Mouse (Mus musculus) kidney, postnatal 10 days (tissue): ENCODE data around the gene Copz1.

ENCODE experiments used
- DNase-seq: peaks from one replicate; pipeline ENCODE4 v3.0.0; 2021; ENCODE audit warnings: mixed read lengths

The Copz1 gene

DNA sequence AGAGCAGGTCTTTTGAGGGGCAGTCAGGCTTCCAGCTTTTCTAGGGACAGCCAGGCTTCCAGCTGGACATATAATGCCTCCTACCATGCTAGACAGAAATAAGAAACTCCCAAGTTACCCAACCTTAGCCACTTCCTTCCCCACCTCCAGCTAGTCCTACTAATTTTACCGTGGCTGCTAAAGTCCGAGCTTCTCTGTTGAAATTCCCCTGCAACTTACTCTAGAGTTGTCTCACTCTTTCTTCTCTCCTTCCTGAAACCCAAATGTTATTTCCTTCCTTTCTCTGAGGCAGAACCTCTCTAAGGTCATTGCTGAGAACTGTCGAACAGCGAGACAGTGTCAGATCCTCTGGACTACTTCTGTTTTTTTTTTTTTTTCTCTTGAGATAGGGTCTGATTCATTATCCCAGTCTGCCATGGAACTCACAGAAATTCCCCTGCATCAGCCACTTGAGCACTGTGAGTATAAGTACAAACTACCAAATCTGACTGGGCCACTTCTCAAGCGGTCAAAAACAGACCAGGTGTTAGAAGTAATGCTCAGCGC is 37.9 kb downstream of the Copz1 start, which contains the start of gene Gpr84:
Gene Gpr84 (minus strand): TSS at position 248 of the 546 bp plus-strand sequence.
- DNase-seq, result no peak

DNA sequence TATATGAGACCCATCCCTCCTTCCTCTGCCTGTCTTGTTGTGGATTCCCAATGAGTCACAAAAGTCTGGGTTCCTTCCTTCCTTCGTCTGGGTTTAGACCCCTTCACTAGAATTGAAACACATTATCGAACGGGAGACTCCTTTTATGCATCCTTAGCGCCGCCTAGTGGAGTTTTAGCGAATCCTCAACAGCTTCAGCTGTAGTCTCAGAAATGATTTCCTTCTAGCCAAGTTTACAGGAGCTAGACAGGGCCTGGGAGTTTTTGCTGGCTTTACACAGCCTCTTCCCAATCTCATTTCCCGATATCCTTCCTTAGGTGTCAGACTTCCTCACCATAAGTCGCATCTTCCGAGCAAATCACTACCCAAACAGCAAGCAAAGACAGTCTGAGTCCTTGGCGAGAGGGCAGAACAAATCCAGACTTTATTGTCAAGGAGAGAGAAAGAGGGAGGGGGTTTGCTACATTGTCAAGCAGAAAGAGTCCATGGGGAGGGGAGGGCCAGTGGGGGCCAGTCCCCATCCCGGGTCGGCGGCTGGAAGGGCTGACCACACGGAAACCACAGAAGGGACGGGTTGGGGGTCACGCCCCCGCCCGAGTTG is 41.1 kb downstream of the Copz1 start:
- DNase-seq, result peak; percentile 71

DNA sequence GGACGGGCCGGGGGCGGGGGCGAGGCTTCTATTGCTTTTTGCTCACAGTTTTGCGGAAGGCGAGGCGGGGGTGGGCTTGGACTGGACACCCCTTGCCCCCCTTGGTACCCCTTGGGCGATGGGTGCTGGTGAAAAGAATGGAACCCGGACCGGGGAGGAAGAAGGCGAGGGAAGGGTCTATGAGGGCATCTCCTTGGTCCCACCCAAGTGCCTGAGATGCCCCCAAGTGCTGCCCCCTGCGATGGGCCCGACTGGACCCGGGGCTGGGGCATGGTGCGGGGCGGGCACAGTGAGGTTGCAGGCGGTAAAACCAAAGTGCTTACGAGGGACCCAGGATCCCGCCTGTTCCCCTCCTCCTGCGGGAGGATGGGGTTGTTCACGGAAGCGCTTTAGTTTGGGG is 41.7 kb downstream of the Copz1 start:
- no peak for DNase-seq

DNA sequence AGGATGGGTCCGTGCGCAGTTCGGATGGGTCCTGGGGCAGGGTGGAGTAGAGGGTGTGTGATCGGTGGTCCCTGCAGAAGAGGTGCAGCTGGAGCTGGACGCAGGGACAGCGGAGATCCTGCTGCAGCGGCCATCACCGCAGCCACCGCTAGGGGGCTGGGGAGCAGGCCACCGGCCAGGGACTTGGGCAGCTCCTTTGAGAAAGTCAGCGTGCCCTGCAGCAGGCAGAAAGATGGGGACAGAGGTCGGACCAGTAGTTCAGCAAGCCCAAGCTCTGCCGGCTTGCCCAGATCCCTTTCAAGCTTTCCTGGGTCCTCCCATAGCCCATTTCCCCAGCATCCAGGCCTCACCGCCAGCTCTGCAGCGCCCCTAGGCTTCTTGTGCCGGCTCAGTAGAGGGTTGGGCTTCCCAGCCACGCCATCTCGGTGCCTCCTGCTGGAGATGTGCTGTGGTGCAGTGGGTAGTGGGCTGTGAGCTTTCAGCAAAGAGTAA is 42.5 kb downstream of the Copz1 start:
- peak; percentile 91 for DNase-seq

DNA sequence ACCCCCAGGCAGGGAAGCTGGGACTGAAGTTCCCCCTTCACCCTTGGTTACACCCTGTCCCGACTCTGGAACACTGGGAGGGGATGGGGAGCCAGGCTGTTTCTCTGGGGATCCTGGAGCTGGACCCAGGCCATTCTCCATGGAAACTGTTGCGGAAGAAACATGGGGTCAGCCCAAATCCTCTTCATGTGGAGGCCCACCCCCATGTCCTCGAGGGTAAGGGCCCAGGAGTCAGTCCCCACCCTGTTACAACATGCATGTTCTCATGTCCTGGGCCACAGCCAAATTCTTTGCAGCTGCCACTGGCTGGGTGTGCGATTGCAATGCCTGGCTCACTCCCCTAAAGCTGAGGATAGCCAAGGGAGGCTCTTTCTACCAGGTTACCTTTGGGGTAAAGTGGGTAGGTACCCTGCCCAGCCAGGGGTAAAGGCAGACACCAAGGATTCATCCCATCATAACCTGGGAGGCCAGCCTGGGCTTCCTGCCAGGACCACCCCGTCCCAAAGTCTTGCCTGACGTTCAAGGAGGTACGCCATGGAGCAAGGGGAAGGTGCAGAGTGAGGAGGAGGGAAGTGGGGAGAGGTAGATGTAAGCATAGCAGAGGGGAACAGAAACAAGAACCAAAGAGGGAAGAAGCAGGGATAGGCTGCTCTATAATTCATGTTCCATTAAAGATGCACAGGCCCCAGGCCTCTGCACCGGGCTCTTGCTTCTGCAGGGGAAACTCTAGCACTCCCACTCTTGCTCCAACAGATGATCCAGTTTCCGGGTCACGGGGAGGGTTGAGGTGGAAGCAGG is 43.7 kb downstream of the Copz1 start:
- no peak for DNase-seq

DNA sequence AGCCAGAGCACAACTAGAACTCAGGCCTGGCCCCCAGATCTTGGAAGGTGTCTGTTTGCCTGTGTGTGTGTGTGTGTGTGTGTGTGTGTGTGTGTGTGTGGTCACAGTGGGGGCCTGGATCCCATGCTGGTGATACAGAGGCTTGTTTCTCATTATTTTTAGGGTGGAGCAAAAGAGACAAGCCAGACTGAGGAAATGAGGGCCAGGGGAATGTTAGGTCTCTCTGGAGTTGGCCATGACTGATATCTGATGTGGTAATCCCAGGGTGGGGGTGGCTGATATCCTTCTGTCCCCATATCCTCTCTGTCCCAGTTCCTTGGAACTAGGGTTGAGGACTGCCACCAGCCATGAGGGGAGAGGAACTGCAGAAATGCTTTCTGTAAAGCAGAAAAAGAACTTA is 44.6 kb downstream of the Copz1 start:
- no peak for DNase-seq

DNA sequence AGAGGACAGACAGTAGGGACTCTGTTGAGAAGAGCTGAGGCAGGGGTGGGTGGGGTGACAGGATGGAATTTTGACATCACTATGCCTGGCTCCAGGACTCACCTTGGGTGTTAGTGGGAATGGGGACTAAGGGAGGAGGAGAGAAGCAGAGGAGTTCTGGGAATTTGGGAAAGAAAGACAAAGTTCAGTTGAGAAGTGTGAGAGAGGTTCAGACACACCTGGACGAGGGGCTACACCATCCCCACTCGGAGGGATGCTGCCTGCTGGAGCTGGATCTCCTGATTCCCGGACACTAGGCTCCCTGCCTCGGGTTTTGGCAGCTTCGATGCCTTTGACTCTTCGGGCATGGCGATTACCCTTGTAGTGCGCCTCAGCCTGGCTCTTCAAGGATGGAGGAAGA is 45.2 kb downstream of the Copz1 start:
- DNase-seq, result no peak

DNA sequence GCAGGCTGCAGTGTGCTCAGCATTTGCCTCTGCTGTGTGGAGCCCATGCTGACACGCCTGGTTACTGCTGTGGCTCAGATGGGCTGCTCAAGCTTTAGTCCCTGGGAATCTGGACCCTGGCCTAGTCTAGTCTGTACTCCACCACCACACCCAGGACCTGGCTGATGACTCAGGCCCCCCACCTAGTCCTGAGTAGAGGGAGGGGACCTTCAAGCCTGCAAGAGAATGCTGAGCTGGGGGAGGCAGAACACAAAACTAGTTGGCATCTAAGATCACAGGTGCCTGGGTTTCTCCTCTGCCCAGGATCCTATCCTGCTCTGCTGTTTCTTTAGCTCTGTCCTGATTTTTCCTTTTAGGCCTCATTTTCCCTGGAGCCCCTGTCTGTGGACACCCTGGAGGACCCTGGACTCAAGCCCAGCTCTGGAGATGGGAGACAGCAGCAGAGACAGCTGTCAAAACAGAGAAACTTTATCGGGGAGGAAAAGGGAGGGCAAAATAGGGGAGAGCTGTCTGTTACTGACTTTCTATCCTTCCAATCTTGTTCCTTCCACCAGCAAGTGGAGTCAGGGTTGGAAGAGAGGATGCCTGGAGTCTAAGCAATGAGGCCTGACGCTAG is 45.8 kb downstream of the Copz1 start:
- DNase-seq, result peak; percentile 68

DNA sequence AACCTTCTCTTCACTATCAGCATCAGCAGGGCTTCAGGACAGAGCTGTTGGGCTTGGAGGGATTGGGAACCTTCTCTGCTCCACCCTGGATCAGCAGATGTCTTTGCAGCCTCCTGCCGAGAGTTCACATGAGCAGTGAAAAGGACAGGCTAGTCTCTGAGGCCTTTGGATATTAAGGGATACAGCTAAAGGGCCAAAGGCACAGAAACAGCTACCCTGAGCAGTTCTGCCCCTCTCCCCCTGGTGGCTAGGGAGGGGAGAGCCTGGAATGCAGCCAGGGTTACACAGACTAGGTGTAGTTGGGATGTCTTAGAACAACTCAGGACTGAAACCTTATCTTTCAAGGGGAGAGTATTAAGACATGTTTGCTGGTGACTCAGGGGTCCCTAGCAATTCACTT is 48.6 kb downstream of the Copz1 start:
- DNase-seq, result peak; percentile 67

DNA sequence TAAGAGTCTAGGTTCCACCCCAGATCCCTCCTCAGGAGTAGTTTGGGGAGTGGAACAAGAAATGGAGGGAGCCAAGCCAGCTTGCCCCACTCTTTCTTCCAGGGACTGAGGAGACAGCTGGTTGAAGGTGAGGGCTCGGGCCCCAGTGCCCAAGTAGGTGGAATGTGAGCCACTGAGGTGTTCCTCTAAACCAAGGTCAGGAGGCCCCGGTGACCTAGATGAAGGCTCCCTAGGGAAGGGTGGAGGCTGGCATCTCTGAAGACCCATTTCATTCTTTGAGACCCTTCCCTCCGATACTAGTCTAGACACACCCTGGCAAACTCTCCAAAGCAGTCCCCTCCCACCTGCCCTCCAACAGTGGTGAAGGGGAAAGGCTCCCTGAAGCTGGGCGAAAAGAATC is 49.9 kb downstream of the Copz1 start:
- DNase-seq, result no peak

DNA sequence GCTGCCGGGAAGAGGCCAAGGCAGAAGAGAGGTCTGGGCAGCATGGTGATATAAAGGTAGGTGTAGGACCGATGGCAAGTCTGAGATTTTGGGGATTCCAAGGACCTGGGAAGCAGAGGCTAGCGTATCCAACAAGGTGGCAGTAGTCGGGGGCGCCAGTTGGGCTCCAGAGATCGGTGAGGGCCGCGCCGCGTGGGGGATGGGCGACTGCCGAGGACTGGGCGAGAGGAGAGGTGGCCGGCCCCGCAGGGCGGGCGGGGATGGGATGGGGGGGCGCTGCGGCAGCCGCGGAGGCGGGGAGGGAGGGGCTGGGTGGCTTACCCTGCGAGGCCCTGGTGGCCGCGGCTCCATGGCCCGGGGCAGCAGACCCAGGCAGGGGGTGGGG is 50.5 kb downstream of the Copz1 start:
- peak; percentile 83 for DNase-seq

DNA sequence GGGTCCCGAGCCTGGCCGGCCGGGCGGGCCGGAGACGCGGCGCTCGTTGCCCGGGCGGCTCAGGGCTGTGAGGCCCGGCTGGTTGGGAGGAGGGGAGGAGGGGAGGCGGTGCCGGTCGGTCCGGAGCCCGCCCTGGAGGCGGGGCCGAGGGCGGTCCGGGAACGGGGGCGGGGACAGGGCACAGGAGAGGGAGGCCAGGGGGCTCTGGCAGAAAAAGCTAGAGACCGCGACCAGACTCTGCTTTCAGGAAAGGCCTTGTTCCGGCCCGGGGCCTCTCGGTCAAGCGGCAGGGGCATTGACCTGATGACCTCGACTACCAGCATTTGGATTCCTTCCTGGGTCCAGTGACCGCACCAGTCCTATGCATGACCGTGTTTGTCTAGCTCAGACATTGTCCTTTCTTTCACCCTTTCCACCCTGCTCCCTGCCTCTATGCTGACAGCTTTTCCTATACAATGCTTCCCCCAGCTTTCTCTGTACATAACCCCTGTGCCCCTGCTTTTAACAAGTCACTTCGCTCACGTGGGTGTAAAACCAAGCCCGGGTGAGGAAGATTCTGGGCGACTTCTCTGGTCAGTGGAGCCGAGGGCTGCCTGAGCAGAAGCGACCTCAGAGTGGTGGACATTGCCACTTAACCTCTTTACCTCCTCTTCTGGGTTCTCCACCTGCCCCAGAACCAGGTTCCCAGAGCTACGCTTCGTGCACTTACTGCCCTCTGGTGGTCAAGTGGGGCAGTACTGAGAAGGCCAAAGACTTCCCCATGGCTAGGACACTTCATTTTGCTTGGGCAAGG is 51.1 kb downstream of the Copz1 start:
- DNase-seq, result peak; percentile 95

DNA sequence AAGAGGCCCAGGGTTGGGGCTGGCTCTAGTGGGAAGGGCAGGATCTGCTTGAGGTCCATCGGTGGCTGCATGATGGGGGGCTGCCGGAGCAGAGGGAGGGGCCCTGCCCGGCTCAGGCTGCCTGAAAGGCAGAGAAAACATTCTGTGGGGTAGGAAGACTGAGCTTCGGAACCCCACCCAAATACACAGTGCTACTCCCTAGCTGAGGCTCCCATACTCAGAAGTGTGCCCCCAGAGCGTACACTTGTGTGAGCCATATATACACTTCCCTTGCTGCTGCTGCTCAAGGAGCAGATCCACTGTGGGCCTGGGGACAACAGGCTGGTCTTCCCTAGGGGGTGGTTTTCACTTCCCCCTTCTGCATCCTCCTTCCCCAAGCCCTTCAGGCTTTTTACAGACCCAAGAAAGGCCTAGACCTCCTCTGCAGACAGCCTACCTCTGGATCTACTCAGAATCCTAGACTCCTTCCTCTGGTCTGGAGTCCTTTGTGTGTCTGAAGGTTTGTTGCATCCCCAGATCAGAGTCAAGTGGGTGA is 60.6 kb downstream of the Copz1 start:
- DNase-seq, result no peak

DNA sequence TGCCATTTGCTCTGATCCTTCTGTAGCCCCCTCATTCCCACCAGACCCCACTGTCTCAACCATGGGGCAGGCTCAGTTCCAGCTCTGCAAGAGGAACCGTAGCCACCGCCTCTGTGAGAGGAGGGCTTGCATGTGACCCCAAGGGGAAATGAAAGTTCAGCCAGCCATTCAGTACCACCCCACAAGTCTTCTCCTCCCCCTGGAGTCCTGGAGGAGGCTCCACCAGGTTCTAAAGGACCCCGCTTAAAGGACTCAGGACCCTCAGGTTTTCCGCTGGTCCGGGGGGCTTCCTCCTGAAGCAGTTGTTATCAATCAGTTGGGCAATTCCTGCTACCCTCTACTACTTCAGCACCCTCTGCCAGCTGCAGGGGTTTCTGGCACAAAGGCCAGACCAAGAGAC is 61.2 kb downstream of the Copz1 start:
- no peak for DNase-seq

DNA sequence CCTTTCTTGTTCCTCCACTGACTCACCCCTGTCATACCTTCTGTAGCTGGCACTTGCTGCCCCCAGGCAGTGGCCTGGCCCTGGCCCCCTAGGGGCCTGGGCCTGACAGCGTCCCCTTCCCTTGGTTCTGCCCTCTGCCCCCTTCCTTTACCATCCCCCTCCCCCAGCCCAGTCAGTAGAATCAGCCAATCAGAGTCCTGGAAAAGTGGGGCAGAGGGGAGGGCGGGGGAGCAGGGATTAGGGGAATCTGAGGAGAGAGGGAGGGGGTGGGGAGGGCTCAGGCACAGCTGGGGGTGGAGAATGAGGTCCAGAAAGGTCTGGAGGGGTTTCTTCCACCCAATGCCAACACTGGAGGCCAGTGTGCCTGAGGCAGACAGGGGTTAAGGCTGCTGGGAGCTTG is 61.7 kb downstream of the Copz1 start:
- no peak for DNase-seq

DNA sequence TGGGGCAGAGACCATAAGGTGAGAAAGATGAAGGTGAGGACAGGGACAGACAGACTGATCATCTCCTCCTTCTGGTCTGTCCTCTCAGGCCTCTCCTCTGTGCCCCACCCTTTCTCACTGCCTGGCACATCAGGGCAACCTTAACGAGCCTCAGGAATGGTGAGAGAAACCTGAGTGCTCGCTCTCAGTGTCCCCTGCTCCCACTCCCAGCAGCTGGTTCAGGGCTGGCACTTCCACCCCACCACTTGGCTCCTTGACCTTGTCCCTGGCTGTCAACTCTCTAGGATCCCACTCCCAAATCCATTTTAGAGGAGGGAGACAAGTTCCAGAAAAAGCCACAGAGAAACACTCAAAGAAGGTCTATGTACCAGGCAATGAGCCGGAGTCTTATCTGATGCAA is 62.5 kb downstream of the Copz1 start:
- DNase-seq, result no peak

DNA sequence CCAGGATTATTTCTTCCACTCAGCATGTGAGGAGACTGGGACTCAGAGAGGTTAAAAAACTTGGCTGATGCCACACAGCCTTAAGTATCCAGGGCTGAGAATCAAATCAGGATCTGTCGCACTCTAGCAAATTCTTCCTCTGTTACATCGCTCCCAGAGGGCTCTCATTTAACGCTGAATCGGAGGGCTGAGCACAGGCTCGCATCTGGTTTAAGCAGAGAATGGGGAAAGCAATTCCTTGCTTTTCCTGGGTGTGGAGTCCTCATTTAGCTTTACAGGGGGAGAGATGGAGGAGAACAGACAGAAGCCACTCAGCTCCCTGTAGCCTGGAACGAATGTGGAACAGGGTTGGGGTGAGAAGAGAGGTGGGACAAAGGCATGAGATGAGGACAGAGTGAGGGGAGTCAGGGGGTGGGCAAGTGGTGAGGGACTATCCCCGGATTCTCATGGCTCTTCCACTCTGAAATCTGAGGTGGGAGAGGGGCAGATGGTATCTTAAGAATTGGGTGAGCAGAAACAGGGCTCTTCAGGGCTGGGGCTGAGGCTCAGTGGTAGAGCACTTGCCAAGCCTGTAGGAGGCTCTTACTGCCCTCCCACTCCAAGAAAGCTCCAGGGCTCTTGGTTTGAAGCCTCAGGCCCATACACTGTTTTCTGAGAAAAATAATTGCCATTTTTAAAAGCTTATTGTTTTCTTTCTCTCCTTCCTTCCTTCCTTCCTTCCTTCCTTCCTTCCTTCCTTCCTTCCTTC is 63.1 kb downstream of the Copz1 start:
- DNase-seq, result no peak

DNA sequence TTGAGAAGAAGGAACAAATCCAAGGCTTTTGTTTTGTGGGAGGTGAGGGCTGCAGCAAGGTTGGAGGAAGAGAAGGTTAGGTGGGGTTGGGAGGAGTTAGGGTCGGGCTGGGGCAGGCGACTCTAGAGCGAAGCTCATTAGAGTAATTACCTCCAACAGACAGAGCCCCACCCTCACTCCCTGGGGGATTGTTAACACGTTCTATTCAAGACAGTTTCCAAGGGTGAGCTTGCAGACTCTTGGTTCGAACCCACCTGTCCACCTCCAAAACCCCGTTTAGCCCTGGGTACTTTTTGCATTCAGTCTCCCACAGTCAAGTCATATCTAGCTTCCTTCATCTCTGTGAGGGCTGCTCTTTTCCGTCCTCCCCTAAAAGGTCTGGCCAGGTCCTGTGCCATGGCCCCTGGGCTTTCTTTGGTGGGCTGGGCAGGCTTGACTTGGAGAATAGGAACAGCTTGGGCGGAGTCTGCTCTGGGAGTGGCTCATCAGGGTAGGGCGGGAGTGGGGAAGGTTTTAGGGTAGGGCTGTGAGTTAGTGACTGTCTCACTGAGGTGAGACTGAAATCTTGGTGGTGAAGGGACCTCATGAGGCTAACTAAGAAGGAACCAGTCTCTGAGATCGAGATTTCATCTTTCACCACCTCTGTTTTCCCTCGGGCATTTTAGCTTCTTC is 64.6 kb downstream of the Copz1 start:
- no peak for DNase-seq

DNA sequence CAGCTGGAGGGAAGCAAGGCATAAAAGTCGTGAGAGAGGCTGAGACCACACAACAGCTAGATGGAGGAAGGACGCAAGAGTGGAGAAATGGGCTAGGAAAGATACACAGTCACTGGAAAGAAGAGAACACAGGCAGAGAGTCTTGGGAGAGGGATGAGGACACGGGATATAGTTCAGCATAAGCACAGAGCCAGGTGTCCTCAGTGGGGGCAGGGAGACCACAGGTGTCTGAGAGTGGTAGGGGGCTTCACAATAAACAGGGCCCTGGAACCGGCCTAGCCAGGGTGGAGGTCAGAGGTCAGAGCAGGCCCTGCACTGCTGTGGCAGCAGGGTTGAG is 66.3 kb downstream of the Copz1 start:
- no peak for DNase-seq

DNA sequence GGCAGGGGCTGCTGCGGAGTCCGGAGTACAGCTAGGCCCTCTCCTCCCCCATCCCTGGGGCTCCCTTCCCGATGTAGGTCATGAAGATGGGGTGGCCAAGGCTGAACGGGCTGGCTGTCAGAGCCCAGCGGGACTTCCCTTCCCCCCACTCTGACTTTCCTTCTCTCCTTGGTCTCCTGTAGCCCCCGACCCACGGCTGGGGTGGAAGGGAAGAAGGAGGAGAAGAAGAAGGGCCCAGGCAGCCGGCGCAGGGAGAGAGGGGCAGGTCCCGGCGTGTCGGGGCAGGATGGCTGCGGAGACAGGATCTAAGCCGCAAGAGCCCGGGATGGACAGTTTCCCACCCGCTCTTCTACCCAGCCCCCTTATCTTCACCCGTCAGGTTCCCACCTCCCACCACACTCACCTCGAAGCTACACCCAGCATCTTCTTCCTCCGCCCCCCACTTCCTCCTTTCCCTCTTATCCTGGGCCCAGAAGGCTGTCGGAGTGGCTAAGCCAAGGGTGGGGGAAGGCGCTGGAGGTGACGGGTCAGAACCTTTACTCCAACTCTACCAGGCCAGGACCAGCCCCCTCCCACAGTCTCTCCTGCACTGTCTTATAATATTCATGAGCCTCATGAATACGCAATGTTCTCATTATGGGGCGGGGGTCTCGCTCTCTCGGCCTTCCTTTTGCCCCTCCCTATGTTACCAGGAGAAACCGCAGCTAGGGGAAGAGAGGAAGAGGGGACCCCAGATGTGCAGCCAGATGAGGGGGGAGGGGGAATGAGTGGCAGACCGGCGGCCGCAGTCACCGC is 66.8 kb downstream of the Copz1 start:
- no peak for DNase-seq

DNA sequence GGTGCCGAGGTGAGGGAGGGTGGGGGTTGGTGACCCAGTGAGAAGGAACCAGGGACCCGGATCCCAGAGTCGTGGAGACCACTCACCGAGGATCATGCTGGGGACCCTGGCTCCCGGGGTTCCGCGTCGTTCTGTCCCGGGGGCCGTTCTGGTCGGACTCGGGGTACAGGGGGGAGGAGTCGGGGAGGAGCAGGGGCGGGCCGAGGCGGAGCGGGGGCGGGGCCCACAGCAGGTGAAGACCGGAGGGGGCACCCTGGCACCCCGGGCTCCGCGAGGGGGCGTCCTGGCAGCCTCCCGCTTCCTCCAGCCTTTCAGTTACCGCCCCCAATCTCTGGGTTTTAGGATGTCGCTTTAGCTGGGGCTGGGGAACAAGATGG is 67.4 kb downstream of the Copz1 start, which contains the start of gene Zfp385a:
Gene Zfp385a (minus strand): TSS at position 133 of the 377 bp plus-strand sequence.
- DNase-seq, result peak; percentile 73
